Mouse (Mus musculus) kidney, postnatal 10 days (tissue): ENCODE measurements at regions not wholly inside any gene's neighbourhood (a gene's known extent, or its start where the extent isn't known, plus 50 kb on each side); places are given as distances from the start of the nearest gene placed in this dataset.

Experiments
- DNase-seq: peaks from one replicate; pipeline ENCODE4 v3.0.0; 2021; ENCODE audit warnings: mixed read lengths

DNA sequence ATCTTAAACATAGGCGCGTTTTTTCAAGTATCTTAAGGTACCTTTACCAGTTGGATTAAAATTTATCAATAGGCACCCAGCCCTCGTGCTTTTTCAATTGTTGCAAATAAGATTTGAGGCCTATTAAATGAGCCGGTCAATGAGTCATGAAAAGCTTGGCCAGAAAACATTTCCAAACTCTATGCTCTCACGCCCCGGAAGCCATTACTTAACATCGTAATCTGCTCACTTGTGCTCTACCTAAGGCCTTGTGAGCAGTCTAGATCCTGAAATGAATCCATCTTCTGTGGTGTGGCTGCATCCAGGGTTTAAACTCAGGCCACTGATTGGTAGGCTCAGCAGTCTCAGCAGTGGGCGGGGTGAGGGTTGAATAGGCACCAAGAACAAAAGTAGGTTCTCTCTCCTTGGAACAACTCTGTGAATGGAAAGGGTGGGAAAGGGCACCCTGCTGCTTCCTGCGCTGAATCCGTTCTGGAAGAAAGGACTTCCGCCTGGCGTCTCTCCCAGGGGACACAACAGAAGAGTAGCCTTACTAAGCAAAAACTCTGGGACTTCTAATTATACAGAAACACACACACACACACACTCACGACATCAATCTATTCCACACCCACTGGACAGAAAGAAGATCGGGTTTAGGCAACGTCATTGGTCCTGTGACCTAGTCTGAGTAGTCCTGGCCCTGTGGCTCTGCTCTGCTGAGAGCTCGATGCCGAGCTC, 53.4 kb upstream of the Fmnl2 start:
- DNase-seq: peak; percentile 64

DNA sequence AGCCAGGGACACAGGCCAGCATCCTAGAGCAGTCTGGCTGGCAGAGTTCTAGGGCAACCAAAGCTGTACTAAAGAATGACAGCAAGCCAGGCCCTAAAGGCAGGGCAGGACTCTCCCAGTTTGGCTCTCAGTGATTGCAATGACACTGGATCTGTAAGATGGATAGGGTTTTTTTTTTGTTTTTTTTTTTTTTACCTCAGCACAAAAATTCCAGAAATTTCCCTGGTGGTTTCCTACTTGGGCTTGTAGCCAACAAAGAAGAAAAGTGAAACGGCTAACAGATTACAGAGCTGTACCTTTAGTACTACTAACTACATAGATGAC, 52.9 kb upstream of the Fmnl2 start:
- DNase-seq: no peak

DNA sequence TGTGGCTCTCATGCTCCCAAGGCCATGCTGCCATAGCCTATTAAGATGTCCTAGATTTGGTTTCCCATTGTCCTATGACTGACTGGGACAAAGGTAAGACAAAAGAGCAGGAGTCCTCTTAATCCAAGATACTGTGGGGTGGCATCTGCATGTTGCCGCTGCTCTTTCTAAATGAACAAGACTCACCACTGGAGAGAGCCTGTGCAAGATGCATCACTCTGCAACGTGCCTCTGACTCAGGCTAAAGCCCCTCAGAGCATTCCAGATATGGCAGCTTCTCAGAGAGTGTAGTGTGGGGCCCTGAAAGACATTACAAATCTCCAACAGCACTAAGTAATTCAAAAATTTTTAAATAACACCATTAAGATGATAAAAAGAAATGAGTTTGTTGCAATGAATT, 49.8 kb upstream of the Fmnl2 start:
- no peak for DNase-seq
